Mouse (Mus musculus) cerebellum, adult 2 months (tissue): ENCODE results near the gene Trim2. TPM values are rescaled to one million over a fixed set of nuclear protein-coding genes. Genes with fewer than 3 reads are reported as not detected.

ENCODE experiments used
- DNase-seq, 2 experiments: peaks; one replicate each; pipeline ENCODE4 v3.0.0; 2021
- H3K27ac ChIP-seq: fragments of 200-500 bp; 2 replicates; pipeline ENCODE4 v1.5.1; 2012; ENCODE audit warnings: low read length, control low read depth, inconsistent platforms; ENCODE audit not compliant: insufficient read depth
- H3K27me3 ChIP-seq: fragments of 200-500 bp; 2 replicates; pipeline ENCODE4 v1.6.1; 2012; ENCODE audit warnings: inconsistent platforms, mild to moderate bottlenecking, low read length, moderate library complexity; ENCODE audit not compliant: control insufficient read depth, insufficient read depth
- H3K4me1 ChIP-seq: fragments of 200-500 bp; 2 replicates; pipeline ENCODE4 v1.6.1; 2011; ENCODE audit warnings: low read length; ENCODE audit not compliant: control insufficient read depth, insufficient read depth
- H3K4me3 ChIP-seq: fragments of 200-500 bp; replicated peaks from 2 replicates; pipeline ENCODE3; 2011; ENCODE audit warnings: mild to moderate bottlenecking, low read depth, low read length, control low read depth; ENCODE audit not compliant: insufficient read depth
- CTCF ChIP-seq: fragments of 200-500 bp; IDR thresholded peaks from 2 replicates; pipeline ENCODE4 v1.5.1; 2011; ENCODE audit warnings: low read depth, mild to moderate bottlenecking, control low read depth, low read length, moderate library complexity, borderline replicate concordance; ENCODE audit not compliant: insufficient read depth
- POLR2A ChIP-seq: fragments of 200-500 bp; IDR thresholded peaks from 2 replicates; pipeline ENCODE4 v1.6.1; 2011; ENCODE audit warnings: low read length, control low read depth, borderline replicate concordance; ENCODE audit not compliant: insufficient read depth
- WGBS: fragments of 180-500 bp; shearing (Covaris S2); methylation state at CpG from one replicate; pipeline ENCODE4 v1.1.7; 2018; 5-methylcytosine and 5-hydroxymethylcytosine counted together
- polyA plus RNA-seq: library from polyadenylated mRNA; depleted of rRNA; stranded (reverse); fragments of >200 nt; gene quantifications from 2 replicates; pipeline ENCODE4 v1.2.3, GENCODE M21; 2012

The Trim2 gene
- polyA plus RNA-seq, 1 experiment, result 120 TPM

DNA sequence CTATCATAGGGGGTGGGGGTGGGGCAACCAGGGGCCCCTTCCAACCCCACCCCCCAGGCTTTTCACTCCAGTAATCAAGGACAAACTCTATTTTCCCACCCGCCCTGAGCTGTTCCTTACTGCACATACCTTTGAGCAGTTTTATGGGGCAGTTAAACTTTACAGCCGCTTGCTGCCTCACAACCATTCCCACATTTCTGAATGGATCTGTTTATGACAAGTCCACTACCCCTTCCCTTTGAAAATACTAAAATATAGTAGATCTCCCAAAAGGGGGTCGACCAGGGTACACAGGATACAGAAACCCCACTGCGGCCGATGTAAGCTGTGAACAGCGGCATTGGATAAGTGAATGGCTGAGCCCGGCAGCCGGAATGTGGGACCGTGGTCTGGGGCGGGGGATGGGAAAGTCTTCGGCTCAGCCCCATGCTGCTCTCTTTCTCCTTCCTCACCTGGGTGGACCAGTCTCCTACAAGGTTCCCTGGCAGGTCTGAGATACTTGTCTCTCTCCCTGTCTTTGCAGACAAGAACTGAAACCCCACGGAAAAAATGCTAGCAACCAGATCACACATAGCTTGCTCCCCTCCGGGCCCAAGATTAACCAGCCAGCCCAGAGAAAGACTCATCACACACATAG, 36.6 kb downstream of the Trim2 start:
- Histone ChIP-seq H3K27me3 (no peaks in the 10 kb centered on the region), H3K4me3 (peak overlapping the region; percentile 2), H3K27ac (0 out of 2 replicates have a peak overlapping the region, but pooled peaks have one; percentile 9), H3K4me1 (peaks cover 4% of the 10 kb centered on the region; the same call in 1 of the 2 replicates)
- WGBS, result 55% methylated on average over 13 of the region's 13 CpGs
- TF ChIP-seq POLR2A (no peak), CTCF (no peak)
- no peak for DNase-seq

DNA sequence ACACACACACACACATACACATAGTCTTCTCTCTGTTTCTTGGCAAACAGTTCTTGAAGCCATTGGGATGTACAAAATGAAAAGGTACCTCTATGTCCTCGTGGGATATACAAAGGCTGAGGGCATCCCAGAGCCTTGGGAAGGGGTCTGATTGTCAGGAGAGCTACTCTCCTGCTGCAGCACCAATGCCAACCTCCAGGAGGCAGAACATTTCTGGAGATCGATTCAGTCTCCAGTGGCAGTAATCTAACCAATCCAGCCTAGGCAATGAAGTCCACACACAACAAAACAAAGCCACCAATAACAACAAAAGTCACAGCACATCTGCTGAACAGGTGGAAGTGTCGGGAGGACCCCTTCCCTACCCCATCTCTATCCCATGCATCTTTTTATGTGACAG, 38.2 kb downstream of the Trim2 start:
- TF ChIP-seq CTCF (no peak), POLR2A (no peak)
- WGBS, result 68% methylated on average over 3 of the region's 3 CpGs
- DNase-seq, result no peak
- H3K4me1 ChIP-seq, result peaks cover 4% of the 10 kb centered on the region; the same call in 1 of the 2 replicates
- no peak overlapping the region for H3K27ac ChIP-seq
- H3K27me3 ChIP-seq, result no peaks in the 10 kb centered on the region
- no peak overlapping the region for H3K4me3 ChIP-seq

DNA sequence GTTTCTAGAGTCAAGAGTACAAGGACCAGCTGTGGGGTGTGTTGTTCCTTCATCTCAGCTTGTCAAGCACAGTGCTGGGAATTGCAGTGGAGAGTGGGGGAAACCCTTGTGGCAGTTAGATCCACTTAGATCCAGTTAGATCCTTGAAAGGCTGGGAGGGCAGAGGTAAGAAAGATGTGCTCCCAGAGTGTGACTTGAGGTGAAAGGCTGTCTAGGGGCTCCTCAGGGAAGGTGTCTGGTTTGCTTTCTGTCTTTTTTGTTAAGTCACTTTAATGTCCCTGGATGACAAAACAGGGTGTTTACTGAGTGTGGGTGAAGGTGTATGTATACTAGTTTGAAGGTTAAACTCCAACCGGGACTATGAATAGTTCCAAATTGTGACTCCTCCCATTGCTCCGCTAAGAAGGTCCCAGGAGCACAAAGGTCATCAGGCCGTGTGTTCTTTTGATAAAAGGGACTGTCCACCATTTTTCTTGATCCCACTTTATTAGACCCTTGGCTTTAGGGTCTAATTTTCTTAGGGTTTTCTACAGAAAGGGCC, 40.2 kb downstream of the Trim2 start:
- H3K4me3 ChIP-seq, result no peak overlapping the region
- WGBS, result 86% methylated on average over 3 of the region's 3 CpGs

DNA sequence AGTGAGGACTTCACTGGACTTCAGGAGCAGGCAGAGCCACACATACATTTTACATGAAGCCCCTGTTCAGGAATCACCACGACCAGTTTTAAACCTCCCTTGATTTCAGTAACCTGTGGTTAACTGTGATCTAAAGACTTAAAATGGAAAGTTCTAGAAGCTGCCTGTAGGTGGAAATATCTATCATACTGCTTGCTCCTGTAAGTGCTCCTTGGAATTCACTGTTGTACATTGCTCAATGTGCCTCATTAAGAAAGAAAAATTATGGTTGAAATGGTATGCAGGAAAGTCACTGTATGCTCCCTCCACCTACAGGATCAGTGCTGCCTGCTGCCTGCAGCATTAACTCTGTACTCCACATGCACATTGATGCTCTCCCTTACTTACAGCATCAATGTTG, 41.6 kb downstream of the Trim2 start:
- DNase-seq, result no peak
- TF ChIP-seq CTCF (no peak), POLR2A (no peak)
- Histone ChIP-seq H3K27ac (no peak overlapping the region), H3K27me3 (no peaks in the 10 kb centered on the region), H3K4me1 (peaks cover 4% of the 10 kb centered on the region; the same call in 1 of the 2 replicates), H3K4me3 (no peak overlapping the region)
- 51% methylated on average over 1 of the region's 1 CpGs for WGBS

More for the DNA sequence above, 40.2 kb downstream of the Trim2 start:
- H3K4me1 ChIP-seq, result peaks cover 4% of the 10 kb centered on the region; the same call in 1 of the 2 replicates
- DNase-seq, result no peak
- no peak overlapping the region for H3K27ac ChIP-seq
- TF ChIP-seq POLR2A (no peak), CTCF (no peak)
- no peaks in the 10 kb centered on the region for H3K27me3 ChIP-seq

DNA sequence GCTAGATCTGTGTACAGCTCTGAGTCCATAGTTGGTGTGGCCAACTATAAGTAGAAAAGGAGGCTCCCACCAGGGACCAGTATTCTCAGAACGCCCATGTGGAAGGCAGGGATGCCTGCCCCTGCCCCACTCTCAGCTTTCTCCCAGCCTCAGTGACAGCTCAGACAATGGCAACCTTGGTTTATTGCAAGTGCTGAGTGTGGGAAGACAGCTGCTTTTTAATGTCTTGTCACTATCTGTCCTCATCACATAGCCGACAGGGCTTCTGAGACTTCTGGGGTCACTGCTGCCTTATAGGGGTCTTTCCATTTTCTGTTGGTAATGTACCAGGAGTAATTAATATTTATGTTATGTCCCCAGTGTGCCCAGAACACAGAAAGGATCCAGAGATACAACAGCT, 42.3 kb downstream of the Trim2 start:
- Histone ChIP-seq H3K27me3 (no peaks in the 10 kb centered on the region), H3K4me1 (peaks cover under 1% of the 10 kb centered on the region; the same call in 1 of the 2 replicates), H3K4me3 (no peak overlapping the region), H3K27ac (no peak overlapping the region)
- TF ChIP-seq CTCF (no peak), POLR2A (no peak)
- no peak for DNase-seq
- WGBS, result 79% methylated on average over 2 of the region's 2 CpGs

DNA sequence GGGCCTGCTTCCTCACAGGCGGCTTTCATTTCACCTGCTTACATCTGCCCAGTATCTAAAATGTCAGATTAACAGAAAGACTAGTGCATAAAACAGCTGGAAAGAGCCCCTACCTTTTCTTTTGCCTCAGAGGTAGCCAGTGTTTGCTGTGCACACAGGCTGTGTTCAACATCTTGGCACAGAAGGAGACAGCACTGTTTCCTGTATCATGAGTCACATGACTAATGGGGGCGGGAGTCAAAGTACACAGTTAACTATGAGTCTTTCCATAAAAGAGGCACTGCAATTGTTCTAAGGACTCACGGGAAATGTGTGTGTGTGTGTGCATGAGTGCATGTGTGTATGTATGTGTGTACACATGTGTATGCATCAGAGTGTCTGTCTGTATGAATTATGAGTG, 43.9 kb downstream of the Trim2 start:
- Histone ChIP-seq H3K27ac (no peak overlapping the region), H3K4me1 (no peaks in the 10 kb centered on the region), H3K27me3 (no peaks in the 10 kb centered on the region), H3K4me3 (no peak overlapping the region)
- WGBS, result 94% methylated on average over 3 of the region's 3 CpGs
- DNase-seq, result no peak
- TF ChIP-seq CTCF, result no peak
- no peak for TF ChIP-seq POLR2A

DNA sequence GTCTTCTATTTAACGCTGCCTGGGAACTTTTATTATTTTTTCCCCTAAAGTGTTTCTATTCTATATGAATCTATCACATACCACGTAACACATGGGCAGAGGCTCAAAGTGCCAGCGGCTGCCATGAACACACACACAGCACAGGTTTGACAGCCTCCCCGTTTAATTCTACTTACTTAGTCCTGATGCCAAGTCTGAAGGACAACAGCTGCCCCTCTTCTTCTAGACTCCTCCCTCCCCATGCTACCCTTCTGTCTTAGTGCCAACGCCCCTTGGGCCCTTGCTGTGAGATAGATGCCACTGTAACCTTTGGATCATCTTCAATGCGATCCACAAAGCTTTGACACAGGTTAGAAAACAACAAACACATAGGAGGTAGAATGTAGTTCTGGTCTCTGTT, 44.8 kb downstream of the Trim2 start:
- 76% methylated on average over 6 of the region's 6 CpGs for WGBS
- DNase-seq, result no peak
- TF ChIP-seq POLR2A, result no peak
- no peak for TF ChIP-seq CTCF
- Histone ChIP-seq H3K27me3 (no peaks in the 10 kb centered on the region), H3K27ac (no peak overlapping the region), H3K4me3 (no peak overlapping the region), H3K4me1 (no peaks in the 10 kb centered on the region)

DNA sequence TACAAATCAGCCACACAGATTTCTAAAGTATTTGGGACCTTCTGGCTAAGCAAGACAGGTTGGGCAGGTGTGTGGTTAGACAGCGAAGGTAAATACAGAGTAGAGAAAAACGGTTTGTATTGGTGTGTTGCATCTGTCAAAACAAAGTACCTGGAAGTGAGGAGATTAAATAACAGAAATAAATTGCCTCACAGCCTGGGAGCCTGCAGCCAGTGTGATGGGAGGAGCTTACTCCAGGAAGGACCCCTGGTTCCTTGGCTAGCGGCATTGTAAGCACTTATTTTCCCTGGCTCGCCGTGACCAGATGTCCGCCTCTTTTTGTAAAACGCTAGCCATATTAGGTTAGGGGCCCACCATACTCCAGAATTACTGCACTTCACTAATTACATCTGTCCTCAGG, 45.8 kb downstream of the Trim2 start:
- TF ChIP-seq POLR2A (no peak), CTCF (no peak)
- H3K4me3 ChIP-seq, result no peak overlapping the region
- no peaks in the 10 kb centered on the region for H3K27me3 ChIP-seq
- no peak for DNase-seq
- WGBS, result 75% methylated on average over 7 of the region's 7 CpGs
- H3K4me1 ChIP-seq, result no peaks in the 10 kb centered on the region
- H3K27ac ChIP-seq, result no peak overlapping the region
